Mouse (Mus musculus) kidney, adult 2 months (tissue): ENCODE measurements at regions not wholly inside any gene's neighbourhood (a gene's known extent, or its start where the extent isn't known, plus 50 kb on each side); places are given as distances from the start of the nearest gene placed in this dataset.

Experiments
- DNase-seq: peaks from one replicate; pipeline ENCODE4 v3.0.0; 2021
- H3K27ac ChIP-seq: fragments of 200-500 bp; 2 replicates; pipeline ENCODE4 v1.5.1; 2012; ENCODE audit warnings: low read depth, low read length, control low read depth, inconsistent platforms; ENCODE audit not compliant: insufficient read depth
- H3K27me3 ChIP-seq: fragments of 200-500 bp; replicated peaks from 2 replicates; pipeline ENCODE4 v1.6.1; 2012; ENCODE audit warnings: mild to moderate bottlenecking, moderate library complexity, low read length, inconsistent platforms; ENCODE audit not compliant: control insufficient read depth, insufficient read depth
- H3K36me3 ChIP-seq: fragments of 200-500 bp; 2 replicates; pipeline ENCODE4 v1.6.1; 2012; ENCODE audit warnings: mild to moderate bottlenecking, moderate library complexity, low read length, inconsistent platforms; ENCODE audit not compliant: control insufficient read depth, insufficient read depth
- H3K4me1 ChIP-seq: fragments of 200-500 bp; 2 replicates; pipeline ENCODE4 v1.6.1; 2011; ENCODE audit warnings: low read length; ENCODE audit not compliant: control insufficient read depth, insufficient read depth
- H3K4me3 ChIP-seq: fragments of 200-500 bp; 2 replicates; pipeline ENCODE4 v1.5.1; 2011; ENCODE audit warnings: mild to moderate bottlenecking, low read depth, low read length, control low read depth; ENCODE audit not compliant: insufficient read depth
- CTCF ChIP-seq: fragments of 200-500 bp; conservative IDR thresholded peaks from 2 replicates; pipeline ENCODE4 v1.5.1; 2011; ENCODE audit warnings: low read depth, mild to moderate bottlenecking, control low read depth, low read length, moderate library complexity, mixed read lengths; ENCODE audit not compliant: insufficient read depth, insufficient read length
- POLR2A ChIP-seq: fragments of 200-500 bp; IDR thresholded peaks from one replicate; pipeline ENCODE4 v1.6.1; 2011; ENCODE audit warnings: low read depth, low read length, control low read depth
- WGBS: fragments of 180-500 bp; shearing (Covaris S2); methylation state at CpG from one replicate; pipeline ENCODE4 v1.1.7; 2018; 5-methylcytosine and 5-hydroxymethylcytosine counted together

DNA sequence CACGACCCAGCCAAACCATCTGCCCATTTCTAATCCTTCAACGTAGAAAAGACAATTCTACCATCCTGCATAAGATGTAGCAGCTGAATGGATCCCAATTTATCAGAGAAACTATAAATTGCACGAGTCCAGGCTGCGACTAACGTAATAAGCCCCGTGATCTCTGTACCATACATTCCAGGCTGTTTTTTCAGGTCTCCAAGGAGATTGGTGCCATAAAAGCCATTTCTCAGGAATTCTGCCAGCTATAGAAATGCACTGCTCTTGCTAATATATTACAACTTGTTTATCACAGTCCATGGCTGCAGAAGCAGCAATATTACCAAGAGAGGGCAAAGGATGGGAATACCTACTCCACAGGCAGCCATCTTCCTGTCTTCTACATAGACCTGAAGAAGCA, 447.6 kb upstream of the Tmpo start:
- Histone ChIP-seq H3K4me3 (no peak overlapping the region), H3K36me3 (no peaks in the 10 kb centered on the region), H3K27me3 (no peaks in the 10 kb centered on the region), H3K27ac (no peak overlapping the region), H3K4me1 (no peaks in the 10 kb centered on the region)
- no peak for DNase-seq
- TF ChIP-seq POLR2A (no peak), CTCF (no peak)
- 71% methylated on average over 6 of the region's 6 CpGs for WGBS

DNA sequence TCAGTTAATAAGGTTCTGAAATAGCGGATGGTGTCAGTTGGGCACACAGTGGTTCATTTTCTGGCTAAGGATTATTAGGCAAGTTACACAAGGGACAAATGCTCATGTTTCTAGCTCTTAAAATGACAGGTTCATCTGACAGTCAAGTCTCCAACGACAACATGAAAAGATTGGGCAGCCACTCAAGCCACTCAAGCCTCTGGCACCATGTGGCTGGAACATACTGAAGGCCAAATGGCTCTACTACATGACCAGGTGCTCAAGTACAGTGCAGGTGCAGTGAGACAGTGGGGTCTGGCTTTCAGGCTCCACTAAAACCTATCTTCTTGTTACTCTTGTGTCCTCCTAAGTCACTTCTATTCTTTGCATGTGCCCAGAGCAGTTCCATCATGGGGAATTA, 441.2 kb upstream of the Tmpo start:
- Histone ChIP-seq H3K36me3 (no peaks in the 10 kb centered on the region), H3K4me3 (no peak overlapping the region), H3K27ac (no peak overlapping the region), H3K4me1 (no peaks in the 10 kb centered on the region), H3K27me3 (no peaks in the 10 kb centered on the region)
- DNase-seq = no peak
- WGBS = 80% methylated on average over 2 of the region's 2 CpGs
- TF ChIP-seq POLR2A (no peak), CTCF (no peak)

DNA sequence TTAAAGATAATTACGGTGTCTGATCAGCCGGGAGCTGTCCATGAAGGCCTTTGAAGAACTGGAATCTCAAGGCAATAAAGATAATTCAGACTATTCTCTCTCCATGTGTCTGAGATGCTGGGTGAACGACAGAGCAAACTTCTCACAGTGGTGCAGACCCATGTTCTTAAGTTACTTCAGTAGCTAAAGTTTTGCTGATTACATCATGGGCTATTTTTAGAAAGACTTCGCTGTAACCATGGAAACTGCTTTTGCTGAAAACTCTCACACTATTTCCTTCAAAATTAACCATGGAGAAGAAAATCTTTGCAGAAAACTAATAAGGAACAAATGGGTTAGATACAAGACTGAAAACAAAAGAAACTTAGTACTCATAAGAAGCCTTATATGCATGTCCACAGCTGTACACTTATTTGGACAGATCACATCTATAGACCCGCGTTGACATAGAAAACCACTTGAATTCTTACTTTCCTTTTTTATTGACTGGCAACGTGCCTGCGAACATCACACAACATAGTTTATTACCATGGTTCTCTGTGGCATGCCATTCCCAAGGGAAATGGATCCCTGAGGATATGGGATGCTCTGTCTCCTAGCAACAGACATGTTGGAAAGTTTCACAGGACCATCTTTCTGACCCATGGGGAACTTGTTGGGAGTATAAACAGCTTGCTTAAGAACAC, 432.8 kb upstream of the Tmpo start:
- no peaks in the 10 kb centered on the region for H3K27me3 ChIP-seq
- H3K4me1 ChIP-seq = no peaks in the 10 kb centered on the region
- H3K27ac ChIP-seq = no peak overlapping the region
- H3K4me3 ChIP-seq = no peak overlapping the region
- no peaks in the 10 kb centered on the region for H3K36me3 ChIP-seq
- no peak for TF ChIP-seq POLR2A
- WGBS = 61% methylated on average over 8 of the region's 8 CpGs
- no peak for DNase-seq

DNA sequence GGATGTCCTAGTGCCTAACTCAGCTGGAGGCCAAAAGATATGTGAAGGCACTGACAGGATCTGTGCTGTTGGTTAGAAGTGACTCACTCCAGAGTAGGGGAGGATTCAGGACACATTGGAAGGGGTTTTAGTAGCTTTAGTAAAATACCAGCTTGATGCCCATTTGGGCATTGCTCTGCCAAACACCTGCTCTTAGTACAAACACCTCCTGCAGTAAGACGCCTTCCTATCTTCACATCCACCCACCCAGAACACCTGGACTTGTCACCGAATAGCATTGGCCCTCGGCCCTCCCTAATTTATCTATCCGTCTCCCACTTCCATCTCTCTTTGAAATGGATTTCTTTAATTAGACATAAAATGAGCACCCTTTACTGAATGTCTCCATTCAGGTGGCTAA, 430.9 kb upstream of the Tmpo start:
- Histone ChIP-seq H3K27ac (no peak overlapping the region), H3K4me3 (no peak overlapping the region), H3K36me3 (no peaks in the 10 kb centered on the region), H3K27me3 (no peaks in the 10 kb centered on the region), H3K4me1 (no peaks in the 10 kb centered on the region)
- WGBS = 82% methylated on average over 4 of the region's 4 CpGs
- no peak for DNase-seq
- TF ChIP-seq CTCF = no peak
- no peak for TF ChIP-seq POLR2A

DNA sequence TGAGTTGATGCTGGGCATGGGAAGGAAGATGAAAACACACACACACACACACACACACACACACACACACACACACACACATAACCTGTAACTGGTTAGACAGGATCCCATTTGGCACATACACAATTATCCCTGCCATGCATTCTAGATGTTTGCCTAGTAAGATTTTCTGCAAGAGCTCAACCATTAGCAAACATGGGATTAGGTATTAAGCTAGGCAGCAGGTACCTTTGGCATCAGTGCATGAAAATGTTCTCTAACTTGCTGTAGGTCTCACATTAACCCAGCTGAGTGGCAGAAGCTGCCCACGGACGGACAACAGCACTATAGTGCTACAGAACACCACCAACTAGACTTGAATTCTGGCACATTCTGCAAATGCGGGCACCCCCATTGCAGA, 413.8 kb upstream of the Tmpo start:
- 40% methylated on average over 3 of the region's 3 CpGs for WGBS
- TF ChIP-seq POLR2A (no peak), CTCF (no peak)

DNA sequence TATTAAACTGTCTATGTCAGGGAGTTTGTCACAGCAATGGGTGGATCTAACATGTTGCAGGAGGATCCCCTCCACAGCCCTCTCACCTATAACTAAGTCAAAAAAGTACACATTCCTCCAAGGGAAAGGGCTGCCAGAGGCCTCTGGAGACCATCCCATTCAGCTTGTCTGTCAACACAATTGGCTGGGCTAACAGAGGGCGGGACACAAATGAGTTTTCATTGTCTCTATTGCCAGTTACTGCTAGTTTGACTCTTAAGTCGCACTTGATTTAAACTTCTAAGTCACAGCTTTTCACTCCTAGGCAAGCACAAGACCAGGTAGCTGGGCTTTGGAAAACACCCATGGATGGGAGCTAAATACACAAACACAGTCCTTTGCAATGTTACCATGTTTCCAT, 412.3 kb upstream of the Tmpo start:
- H3K27ac ChIP-seq = no peak overlapping the region
- H3K4me3 ChIP-seq = no peak overlapping the region
- WGBS = 92% methylated on average over 2 of the region's 2 CpGs
- DNase-seq = no peak
- no peaks in the 10 kb centered on the region for H3K36me3 ChIP-seq
- TF ChIP-seq POLR2A (no peak), CTCF (no peak)
- no peaks in the 10 kb centered on the region for H3K4me1 ChIP-seq
- H3K27me3 ChIP-seq = no peaks in the 10 kb centered on the region

More for the DNA sequence above, 413.8 kb upstream of the Tmpo start:
- Histone ChIP-seq H3K4me3 (no peak overlapping the region), H3K27me3 (no peaks in the 10 kb centered on the region), H3K36me3 (no peaks in the 10 kb centered on the region), H3K4me1 (no peaks in the 10 kb centered on the region), H3K27ac (no peak overlapping the region)
- DNase-seq = peak; percentile 69

DNA sequence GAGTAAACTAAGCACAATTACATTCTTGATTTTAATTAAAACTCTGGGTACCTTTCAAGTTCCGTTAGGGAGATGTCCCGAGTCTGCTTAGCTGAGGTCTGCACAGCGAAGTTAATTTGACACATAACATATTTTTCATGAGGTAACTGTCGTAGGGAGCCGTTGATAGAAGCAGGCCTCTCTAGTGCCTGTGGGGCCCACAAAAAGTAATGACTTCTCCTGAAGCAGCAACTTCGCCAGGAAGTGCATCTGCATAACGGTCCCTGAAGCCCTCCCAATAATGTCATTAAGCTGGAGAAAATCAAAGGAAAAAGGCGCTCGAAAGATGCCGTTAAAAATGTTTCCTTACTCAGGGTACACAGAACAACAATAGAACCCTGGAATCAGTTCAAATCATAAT, 410.7 kb upstream of the Tmpo start:
- H3K27ac ChIP-seq = no peak overlapping the region
- no peaks in the 10 kb centered on the region for H3K4me1 ChIP-seq
- TF ChIP-seq CTCF = no peak
- no peak for TF ChIP-seq POLR2A
- H3K27me3 ChIP-seq = no peaks in the 10 kb centered on the region
- 57% methylated on average over 10 of the region's 10 CpGs for WGBS
- no peak overlapping the region for H3K4me3 ChIP-seq
- no peak for DNase-seq
- no peaks in the 10 kb centered on the region for H3K36me3 ChIP-seq
